Mouse (Mus musculus) ES-E14 (cell line): ENCODE results near the gene Mrpl50.

Experiments
- CHD2 ChIP-seq: IDR thresholded peaks from 2 replicates; pipeline ENCODE4 v1.6.1; 2014; ENCODE audit warnings: mild to moderate bottlenecking, low read depth, low read length, inconsistent platforms
- HCFC1 ChIP-seq: IDR thresholded peaks from 2 replicates; pipeline ENCODE4 v1.6.1; 2012; ENCODE audit warnings: low read length, inconsistent platforms, borderline replicate concordance; ENCODE audit not compliant: insufficient read depth
- MAFK ChIP-seq: IDR thresholded peaks from 2 replicates; pipeline ENCODE4 v1.6.1; 2014; ENCODE audit warnings: mild to moderate bottlenecking, low read depth, low read length, inconsistent platforms; ENCODE audit not compliant: insufficient read depth
- ZC3H11A ChIP-seq: IDR thresholded peaks from 2 replicates; pipeline ENCODE4 v1.6.1; 2012; ENCODE audit warnings: low read depth, mild to moderate bottlenecking, inconsistent platforms, low read length, borderline replicate concordance

DNA sequence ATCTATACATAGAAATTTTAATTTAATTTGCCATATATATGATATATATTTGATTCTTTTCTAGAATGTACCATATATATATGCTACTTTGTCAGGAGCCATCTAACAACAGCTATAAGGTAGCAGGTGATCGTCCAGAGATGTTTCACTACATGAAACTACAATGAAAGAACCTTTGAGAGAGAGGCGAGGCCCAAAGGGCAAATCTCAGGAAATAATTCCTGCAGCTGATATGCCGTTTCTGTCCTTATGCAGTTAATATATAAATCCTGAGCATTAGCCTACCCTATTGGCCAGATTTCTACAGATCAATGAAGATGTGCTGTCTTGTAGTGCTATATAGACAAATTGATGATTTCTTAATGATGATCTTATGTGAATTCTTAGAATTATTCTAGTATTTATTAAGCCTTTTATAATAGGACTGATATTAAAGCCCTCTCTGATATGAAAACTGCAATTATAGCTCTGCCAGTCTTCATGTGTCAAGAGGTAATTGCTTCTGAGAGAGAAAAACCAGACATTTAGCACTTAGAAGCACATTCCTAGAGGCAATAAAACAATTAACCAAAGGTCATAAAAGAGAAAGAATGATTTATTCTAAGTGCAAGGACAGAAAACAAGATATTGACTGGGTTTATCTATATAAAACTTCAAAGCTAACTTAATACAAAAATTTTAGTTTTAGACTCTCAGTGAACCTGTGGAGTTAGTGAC is 51.3 kb downstream of the Mrpl50 start:
- TF ChIP-seq MAFK (no peak), HCFC1 (no peak), ZC3H11A (no peak), CHD2 (no peak)
